Mouse (Mus musculus) intestine, embryonic 15.5 days (tissue): Measurements from ENCODE around the gene Plekhb1. TPM values are rescaled to one million over a fixed set of nuclear protein-coding genes. Genes with fewer than 3 reads are reported as not detected.

Experiments
- ATAC-seq: fragments of 200-750 bp; cut with Nextera tagmentation; 2 replicates; pipeline ENCODE4 v1.8.0; 2017; ENCODE audit warnings: moderate TSS enrichment, moderate library complexity
- H3K27ac ChIP-seq: fragments of 300-500 bp; sonication (generic); 2 replicates; pipeline ENCODE4 v1.5.1; 2015; ENCODE audit warnings: mild to moderate bottlenecking, inconsistent platforms
- H3K27me3 ChIP-seq: fragments of 300-500 bp; sonication (generic); replicated peaks from 2 replicates; pipeline ENCODE4 v1.6.1; 2015; ENCODE audit warnings: inconsistent platforms
- H3K36me3 ChIP-seq: fragments of 300-500 bp; sonication (generic); 2 replicates; pipeline ENCODE4 v1.6.1; 2015; ENCODE audit warnings: inconsistent platforms
- H3K4me1 ChIP-seq: fragments of 300-500 bp; sonication (generic); replicated peaks from 2 replicates; pipeline ENCODE4 v1.6.1; 2015; ENCODE audit warnings: inconsistent platforms
- H3K4me2 ChIP-seq: fragments of 300-500 bp; sonication (generic); replicated peaks from 2 replicates; pipeline ENCODE4 v1.6.1; 2015; ENCODE audit warnings: mild to moderate bottlenecking, inconsistent platforms
- H3K4me3 ChIP-seq: fragments of 300-500 bp; sonication (generic); replicated peaks from 2 replicates; pipeline ENCODE4 v1.5.1; 2015; ENCODE audit warnings: inconsistent platforms
- H3K9ac ChIP-seq: fragments of 300-500 bp; sonication (generic); 2 replicates; pipeline ENCODE4 v1.6.1; 2015; ENCODE audit warnings: inconsistent platforms
- H3K9me3 ChIP-seq: fragments of 300-500 bp; sonication (generic); 2 replicates; pipeline ENCODE4 v1.6.1; 2016; ENCODE audit warnings: inconsistent platforms
- WGBS: fragments of 180-500 bp; shearing (Covaris S2); methylation state at CpG from one replicate; pipeline ENCODE4 v1.1.7; 2015; 5-methylcytosine and 5-hydroxymethylcytosine counted together
- polyA plus RNA-seq: library from polyadenylated mRNA; unstranded; fragments of >200 nt; fragmentation: Nextera tagmentation; extraction: Ambion mirVana; gene quantifications from 2 replicates; pipeline ENCODE4 v1.2.1, GENCODE M21; 2015

Gene Plekhb1
- polyA plus RNA-seq, 1 experiment from 2014 or later: 14.6 TPM

DNA sequence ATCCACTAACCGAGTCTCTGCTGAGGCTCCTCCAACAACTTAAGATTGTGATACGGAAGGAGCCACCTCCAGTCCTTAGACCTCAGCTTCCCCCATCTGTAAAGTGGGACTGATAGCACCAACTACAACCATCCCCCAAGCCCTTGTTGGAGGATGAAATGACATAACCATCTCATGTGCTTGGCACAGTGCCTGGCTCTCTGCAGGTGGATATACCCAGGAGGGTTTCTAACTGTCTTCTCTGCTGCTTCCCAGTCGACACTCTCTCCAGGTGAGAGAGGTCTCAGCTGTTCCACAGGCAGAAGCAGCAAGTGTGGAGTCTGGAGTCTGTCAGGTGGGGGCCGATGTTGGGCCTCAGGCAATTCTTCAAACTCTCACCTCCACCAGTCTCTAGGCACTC lies 11.2 kb downstream of the Plekhb1 start:
- H3K4me2 ChIP-seq: no peak overlapping the region
- H3K4me3 ChIP-seq: no peak overlapping the region
- WGBS: 62% methylated on average over 4 of the region's 4 CpGs
- ATAC-seq: no peak
- H3K9ac ChIP-seq: no peak overlapping the region
- no peak overlapping the region for H3K27ac ChIP-seq
- H3K27me3 ChIP-seq: no peaks in the 10 kb centered on the region
- H3K36me3 ChIP-seq: no peaks in the 10 kb centered on the region
- H3K9me3 ChIP-seq: no peaks in the 10 kb centered on the region
- H3K4me1 ChIP-seq: no peaks in the 10 kb centered on the region

DNA sequence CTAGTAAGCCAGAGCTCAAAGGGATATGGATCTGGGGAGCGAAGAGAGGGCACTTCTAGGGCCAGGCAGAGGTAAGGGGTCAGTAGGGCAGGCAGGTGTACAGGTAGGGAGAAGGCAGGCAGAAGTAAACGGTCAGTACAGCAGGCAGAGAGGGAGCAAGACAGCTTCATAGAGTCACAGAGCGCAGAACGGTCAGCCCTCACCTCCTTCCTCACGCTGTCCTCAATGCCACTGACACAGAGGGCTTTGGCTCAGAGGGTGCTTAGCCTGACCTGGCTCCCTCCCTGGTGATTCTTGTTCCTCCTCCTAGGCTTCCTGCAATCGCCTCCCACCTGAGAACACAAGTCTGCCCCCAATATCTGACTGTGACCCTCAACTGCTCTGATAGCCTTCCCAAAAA lies 11.8 kb downstream of the Plekhb1 start:
- Histone ChIP-seq H3K27me3 (no peaks in the 10 kb centered on the region), H3K4me2 (no peak overlapping the region), H3K36me3 (no peaks in the 10 kb centered on the region), H3K9me3 (no peaks in the 10 kb centered on the region), H3K4me1 (no peaks in the 10 kb centered on the region), H3K4me3 (no peak overlapping the region), H3K9ac (no peak overlapping the region), H3K27ac (no peak overlapping the region)
- 74% methylated on average over 6 of the region's 6 CpGs for WGBS
- no peak for ATAC-seq

GRCm38 (mm10) chr7:100649826-100650225 lies 12.4 kb downstream of the Plekhb1 start:
- ATAC-seq: no peak
- no peak overlapping the region for H3K9ac ChIP-seq
- 64% methylated on average over 8 of the region's 8 CpGs for WGBS
- no peak overlapping the region for H3K4me3 ChIP-seq
- H3K36me3 ChIP-seq: no peaks in the 10 kb centered on the region
- H3K4me1 ChIP-seq: 0 out of 2 replicates have a peak, but pooled peaks cover 2% of the 10 kb centered on the region
- no peaks in the 10 kb centered on the region for H3K9me3 ChIP-seq
- H3K27me3 ChIP-seq: no peaks in the 10 kb centered on the region
- H3K27ac ChIP-seq: no peak overlapping the region
- no peak overlapping the region for H3K4me2 ChIP-seq

DNA sequence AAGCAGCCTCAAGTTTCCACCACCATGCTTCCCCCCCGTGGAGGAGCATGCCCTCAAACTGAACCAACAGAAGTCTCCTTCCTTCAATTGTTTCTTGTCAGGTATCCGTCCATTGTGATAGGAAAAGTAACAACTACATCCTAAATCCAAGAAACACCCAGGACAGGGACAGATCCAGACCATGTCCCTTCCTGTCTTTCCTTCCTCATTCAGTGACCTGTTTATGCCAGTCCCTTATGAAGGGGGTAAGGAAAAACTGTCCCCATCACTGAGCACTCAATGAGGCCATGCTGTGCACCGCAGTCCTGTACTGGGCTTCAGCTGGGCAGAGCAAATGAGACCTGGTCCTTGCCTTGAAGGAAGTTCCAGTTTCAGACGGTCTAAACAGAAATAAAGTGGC lies 13.1 kb downstream of the Plekhb1 start:
- no peak overlapping the region for H3K9ac ChIP-seq
- no peak overlapping the region for H3K4me3 ChIP-seq
- no peaks in the 10 kb centered on the region for H3K27me3 ChIP-seq
- no peak for ATAC-seq
- 0 out of 2 replicates have a peak, but pooled peaks cover 2% of the 10 kb centered on the region for H3K4me1 ChIP-seq
- no peak overlapping the region for H3K4me2 ChIP-seq
- no peak overlapping the region for H3K27ac ChIP-seq
- no peaks in the 10 kb centered on the region for H3K9me3 ChIP-seq
- 82% methylated on average over 4 of the region's 4 CpGs for WGBS
- no peaks in the 10 kb centered on the region for H3K36me3 ChIP-seq

- WGBS: 25% methylated on average over 3 of the region's 3 CpGs
- no peak overlapping the region for H3K4me2 ChIP-seq
- H3K27ac ChIP-seq: no peak overlapping the region
- H3K36me3 ChIP-seq: no peaks in the 10 kb centered on the region
- no peak overlapping the region for H3K9ac ChIP-seq
- H3K27me3 ChIP-seq: no peaks in the 10 kb centered on the region
- H3K4me1 ChIP-seq: 0 out of 2 replicates have a peak, but pooled peaks cover 2% of the 10 kb centered on the region
- no peak for ATAC-seq
- H3K4me3 ChIP-seq: no peak overlapping the region
- no peaks in the 10 kb centered on the region for H3K9me3 ChIP-seq
These were observed 17.1 kb downstream of the Plekhb1 start for GRCm38 (mm10) chr7:100645147-100645546.

GRCm38 (mm10) chr7:100642413-100642812 lies 19.8 kb downstream of the Plekhb1 start:
- 57% methylated on average over 4 of the region's 4 CpGs for WGBS
- ATAC-seq: peak; percentile 89

DNA sequence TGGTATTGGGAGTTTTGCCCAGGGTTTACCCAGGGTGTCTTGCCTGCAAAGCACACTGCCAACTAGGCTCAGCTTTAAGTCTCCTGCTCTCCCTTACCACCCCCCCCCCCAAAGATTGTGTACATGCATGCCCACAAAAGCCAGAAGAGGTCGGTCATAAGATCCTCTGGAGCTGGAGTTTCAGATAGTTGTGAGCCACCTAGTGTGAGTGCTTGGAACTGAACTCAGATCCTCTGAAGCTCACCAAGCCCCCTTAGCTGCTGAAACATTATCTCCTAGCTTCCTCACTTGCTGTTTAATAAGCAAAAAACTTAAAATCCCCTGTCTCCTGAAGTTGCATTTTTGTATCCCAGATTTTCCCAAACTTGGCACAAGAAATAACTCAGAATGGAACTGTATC lies 24.6 kb downstream of the Plekhb1 start:
- H3K4me3 ChIP-seq: no peak overlapping the region

More at GRCm38 (mm10) chr7:100642413-100642812, 19.8 kb downstream of the Plekhb1 start:
- H3K4me1 ChIP-seq: 0 out of 2 replicates have a peak, but pooled peaks cover 2% of the 10 kb centered on the region
- H3K36me3 ChIP-seq: 0 out of 2 replicates have a peak, but pooled peaks cover 3% of the 10 kb centered on the region
- no peak overlapping the region for H3K9ac ChIP-seq
- H3K27me3 ChIP-seq: no peaks in the 10 kb centered on the region
- H3K4me3 ChIP-seq: no peak overlapping the region
- H3K27ac ChIP-seq: 0 out of 2 replicates have a peak overlapping the region, but pooled peaks have one; percentile 5
- H3K9me3 ChIP-seq: no peaks in the 10 kb centered on the region
- no peak overlapping the region for H3K4me2 ChIP-seq

GRCm38 (mm10) chr7:100624538-100624937 lies 37.7 kb downstream of the Plekhb1 start:
- no peak overlapping the region for H3K9ac ChIP-seq
- H3K27ac ChIP-seq: no peak overlapping the region
- H3K27me3 ChIP-seq: no peaks in the 10 kb centered on the region
- no peaks in the 10 kb centered on the region for H3K36me3 ChIP-seq
- no peak overlapping the region for H3K4me2 ChIP-seq
- no peak overlapping the region for H3K4me3 ChIP-seq
- 66% methylated on average over 3 of the region's 3 CpGs for WGBS
- H3K4me1 ChIP-seq: 0 out of 2 replicates have a peak, but pooled peaks cover 3% of the 10 kb centered on the region
- H3K9me3 ChIP-seq: no peaks in the 10 kb centered on the region
- no peak for ATAC-seq

More for the DNA sequence above, 24.6 kb downstream of the Plekhb1 start:
- Histone ChIP-seq H3K36me3 (0 out of 2 replicates have a peak, but pooled peaks cover 6% of the 10 kb centered on the region), H3K9ac (no peak overlapping the region), H3K9me3 (no peaks in the 10 kb centered on the region), H3K27ac (no peak overlapping the region), H3K4me1 (no peaks in the 10 kb centered on the region), H3K27me3 (no peaks in the 10 kb centered on the region), H3K4me2 (no peak overlapping the region)
- 5% methylated on average over 1 of the region's 1 CpGs for WGBS
- no peak for ATAC-seq

- Histone ChIP-seq H3K4me2 (no peak overlapping the region), H3K9me3 (no peaks in the 10 kb centered on the region), H3K4me1 (0 out of 2 replicates have a peak, but pooled peaks cover 3% of the 10 kb centered on the region), H3K27me3 (no peaks in the 10 kb centered on the region), H3K4me3 (no peak overlapping the region), H3K9ac (no peak overlapping the region), H3K36me3 (peaks cover 4% of the 10 kb centered on the region; the same call in 1 of the 2 replicates), H3K27ac (no peak overlapping the region)
- no peak for ATAC-seq
- WGBS: 80% methylated on average over 2 of the region's 2 CpGs
These were observed 39.9 kb downstream of the Plekhb1 start for GRCm38 (mm10) chr7:100622277-100622676.

DNA sequence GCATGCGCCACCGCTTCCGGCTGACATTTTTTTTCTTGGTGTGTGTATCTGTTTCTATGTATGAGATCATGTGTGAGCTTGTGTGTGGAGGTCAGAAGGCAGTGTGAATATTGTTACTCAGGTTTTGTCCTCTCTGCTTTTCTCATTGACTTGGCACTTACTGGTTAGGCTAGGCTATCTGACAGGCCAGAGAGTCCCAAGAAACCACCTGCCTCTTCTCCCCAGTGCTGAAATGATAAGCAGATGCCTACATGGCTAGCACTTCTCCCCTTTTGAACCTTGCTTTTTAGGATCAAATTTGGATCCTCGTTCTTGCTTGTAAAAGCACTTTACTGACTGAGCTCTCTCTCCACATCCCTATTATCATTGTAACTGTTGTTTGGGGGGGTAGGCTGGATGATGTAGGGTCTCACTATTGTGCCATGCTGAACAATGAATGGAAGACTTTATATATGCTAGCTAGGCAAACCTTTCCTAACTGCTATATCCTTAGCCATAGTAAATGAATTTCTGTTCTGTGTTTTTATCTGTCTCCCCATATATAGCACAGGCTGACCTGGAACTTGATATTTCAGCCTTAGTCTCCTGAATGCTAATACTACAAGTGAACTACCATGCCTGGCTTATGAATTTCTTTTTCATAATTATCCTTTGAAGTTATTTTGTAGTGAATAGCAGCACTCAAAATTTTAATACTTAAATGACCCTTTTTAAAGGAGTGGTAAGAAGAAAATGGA lies 45.9 kb downstream of the Plekhb1 start:
- H3K27me3 ChIP-seq: no peaks in the 10 kb centered on the region
- H3K9me3 ChIP-seq: no peaks in the 10 kb centered on the region
- no peak overlapping the region for H3K4me2 ChIP-seq
- H3K4me3 ChIP-seq: no peak overlapping the region
- H3K36me3 ChIP-seq: peaks cover 4% of the 10 kb centered on the region; the same call in 1 of the 2 replicates
- no peak overlapping the region for H3K9ac ChIP-seq
- no peak for ATAC-seq
- no peak overlapping the region for H3K27ac ChIP-seq
- WGBS: 93% methylated on average over 4 of the region's 4 CpGs
- no peaks in the 10 kb centered on the region; the same call in 1 of the 2 replicates for H3K4me1 ChIP-seq

DNA sequence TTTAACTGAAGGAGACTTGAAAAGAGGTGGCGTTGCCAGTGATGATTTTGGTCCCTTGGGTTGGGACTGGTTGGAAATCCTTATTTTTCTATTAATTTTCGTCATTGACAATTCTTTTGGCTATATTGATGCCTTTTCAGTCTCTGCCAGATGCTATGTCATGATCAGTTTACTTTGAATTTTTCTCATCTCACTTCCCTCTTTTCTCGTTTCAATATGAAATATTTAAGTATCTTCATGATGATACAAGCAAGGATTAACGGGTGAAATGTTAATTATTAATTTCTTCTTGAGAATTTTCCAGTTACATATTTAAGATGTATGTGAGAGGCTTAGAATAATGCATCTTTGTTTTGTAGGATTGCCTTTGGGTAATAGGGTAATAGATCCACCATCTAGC lies 53.3 kb downstream of the Plekhb1 start:
- H3K27ac ChIP-seq: no peak overlapping the region

DNA sequence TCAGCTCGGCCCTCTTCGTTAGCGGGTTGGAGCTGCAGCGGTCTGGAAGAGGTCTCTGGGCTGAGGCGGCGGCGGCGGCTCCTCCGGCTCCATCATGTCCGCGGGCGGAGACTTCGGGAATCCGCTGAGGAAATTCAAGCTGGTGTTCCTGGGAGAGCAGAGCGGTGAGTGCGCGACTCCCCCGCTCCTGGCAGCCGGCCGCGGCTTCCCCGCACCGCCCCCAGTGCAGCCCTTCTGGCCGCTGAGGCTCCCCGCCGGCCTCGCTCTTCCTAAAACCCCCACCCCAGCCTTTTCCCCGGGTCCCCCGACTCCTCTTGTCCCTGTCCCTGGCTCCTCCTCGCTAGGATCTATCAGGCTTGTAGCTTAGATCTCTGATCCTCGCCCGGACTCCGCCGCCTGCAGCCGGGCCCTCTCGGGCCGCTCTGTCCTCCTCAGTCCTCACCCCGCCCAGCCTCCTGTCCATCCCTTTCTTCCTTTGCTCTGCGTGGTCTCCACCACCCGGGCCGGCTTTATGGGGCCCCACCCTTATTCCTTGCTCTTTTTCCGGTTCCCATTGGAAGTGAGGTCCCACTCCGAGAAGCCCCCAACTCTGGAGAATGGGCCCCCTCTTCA lies 54.0 kb downstream of the Plekhb1 start, which contains the start of gene Mrpl48:
TSS of gene Mrpl48 (minus strand) at position 172 of the 612 bp plus-strand sequence.
- Histone ChIP-seq H3K36me3 (no peaks in the 10 kb centered on the region), H3K4me1 (0 out of 2 replicates have a peak, but pooled peaks cover 3% of the 10 kb centered on the region), H3K4me2 (peak within 1 kb of the TSS; percentile 58), H3K27me3 (no peaks in the 10 kb centered on the region), H3K9ac (peak within 1 kb of the TSS; percentile 100), H3K27ac (peak within 1 kb of the TSS; percentile 99), H3K9me3 (no peaks in the 10 kb centered on the region), H3K4me3 (peak within 1 kb of the TSS; percentile 100)
- WGBS: under 1% methylated on average over 43 of the region's 43 CpGs
- peak; percentile 43 for ATAC-seq

More for the DNA sequence above, 53.3 kb downstream of the Plekhb1 start:
- H3K4me1 ChIP-seq: 0 out of 2 replicates have a peak, but pooled peaks cover 3% of the 10 kb centered on the region
- peak overlapping the region; percentile 100 for H3K9ac ChIP-seq
- no peaks in the 10 kb centered on the region for H3K27me3 ChIP-seq
- no peaks in the 10 kb centered on the region for H3K36me3 ChIP-seq
- no peaks in the 10 kb centered on the region for H3K9me3 ChIP-seq
- 9% methylated on average over 4 of the region's 4 CpGs for WGBS
- ATAC-seq: no peak
- H3K4me3 ChIP-seq: peak overlapping the region; percentile 100
- peak overlapping the region; percentile 58 for H3K4me2 ChIP-seq
